Mouse (Mus musculus) hindbrain, embryonic 14.5 days (tissue): ENCODE data around the gene Msl1. TPM values are rescaled to one million over a fixed set of nuclear protein-coding genes. Genes with fewer than 3 reads are reported as not detected.

Experiments
- ATAC-seq: fragments of 200-750 bp; cut with Nextera tagmentation; 2 replicates; pipeline ENCODE4 v1.8.0; 2017; ENCODE audit warnings: moderate number of reproducible peaks, mild to moderate bottlenecking, moderate TSS enrichment, moderate library complexity; ENCODE audit not compliant: low FRiP score
- DNase-seq: peaks from one replicate; pipeline ENCODE4 v3.0.0-alpha.2; 2015; ENCODE audit warnings: low spot score
- H3K27ac ChIP-seq: fragments of 300-500 bp; sonication (generic); 2 replicates; pipeline ENCODE4 v1.5.1; 2014; ENCODE audit warnings: mild to moderate bottlenecking, moderate library complexity
- H3K27me3 ChIP-seq: fragments of 300-500 bp; sonication (generic); 2 replicates; pipeline ENCODE4 v1.6.1; 2014; ENCODE audit warnings: mild to moderate bottlenecking, low read length, mixed read lengths; ENCODE audit not compliant: control insufficient read depth, insufficient read depth
- H3K36me3 ChIP-seq: fragments of 300-500 bp; sonication (generic); replicated peaks from 2 replicates; pipeline ENCODE4 v1.6.1; 2014; ENCODE audit not compliant: control insufficient read depth, insufficient read depth
- H3K4me1 ChIP-seq: fragments of 300-500 bp; sonication (generic); replicated peaks from 2 replicates; pipeline ENCODE4 v1.6.1; 2014; ENCODE audit warnings: antibody characterized with exemption, low read length, mixed read lengths; ENCODE audit not compliant: control insufficient read depth, insufficient read depth
- H3K4me2 ChIP-seq: fragments of 300-500 bp; sonication (generic); replicated peaks from 2 replicates; pipeline ENCODE4 v1.6.1; 2014; ENCODE audit warnings: mild to moderate bottlenecking, moderate library complexity
- H3K4me3 ChIP-seq: fragments of 300-500 bp; sonication (generic); replicated peaks from 2 replicates; pipeline ENCODE4 v1.5.1; 2014; ENCODE audit warnings: mild to moderate bottlenecking, low read length
- H3K9ac ChIP-seq: fragments of 300-500 bp; sonication (generic); 2 replicates; pipeline ENCODE4 v1.6.1; 2014
- H3K9me3 ChIP-seq: fragments of 300-500 bp; sonication (generic); 2 replicates; pipeline ENCODE4 v1.6.1; 2016; ENCODE audit warnings: low read length; ENCODE audit not compliant: control insufficient read depth
- WGBS: fragments of 180-500 bp; shearing (Covaris S2); extraction: QIAGEN DNeasy Blood & Tissue Kit; methylation state at CpG from one replicate; pipeline ENCODE4 v1.1.7; 2014; 5-methylcytosine and 5-hydroxymethylcytosine counted together
- polyA plus RNA-seq: library from polyadenylated mRNA; unstranded; fragments of >200 nt; fragmentation: Nextera tagmentation; extraction: Ambion mirVana; gene quantifications from 2 replicates; pipeline ENCODE4 v1.2.1, GENCODE M21; 2014

Msl1 gene
- polyA plus RNA-seq, 1 experiment from 2014 or later: 23.6 TPM

- Histone ChIP-seq H3K4me1 (peaks cover 72% of the 10 kb centered on the region), H3K27me3 (no peaks in the 10 kb centered on the region), H3K4me3 (no peak overlapping the region), H3K9ac (peak overlapping the region; percentile 70), H3K27ac (peak overlapping the region; percentile 97), H3K9me3 (no peaks in the 10 kb centered on the region), H3K4me2 (peak overlapping the region; percentile 56), H3K36me3 (peaks cover 24% of the 10 kb centered on the region)
- ATAC-seq (no peak; the same call in 1 of the 2 replicates), DNase-seq (no peak)
- 22% methylated on average over 6 of the region's 6 CpGs for WGBS
Measured at GRCm38 (mm10) chr11:98751221-98751782, 44.0 kb upstream of the Msl1 start.

DNA sequence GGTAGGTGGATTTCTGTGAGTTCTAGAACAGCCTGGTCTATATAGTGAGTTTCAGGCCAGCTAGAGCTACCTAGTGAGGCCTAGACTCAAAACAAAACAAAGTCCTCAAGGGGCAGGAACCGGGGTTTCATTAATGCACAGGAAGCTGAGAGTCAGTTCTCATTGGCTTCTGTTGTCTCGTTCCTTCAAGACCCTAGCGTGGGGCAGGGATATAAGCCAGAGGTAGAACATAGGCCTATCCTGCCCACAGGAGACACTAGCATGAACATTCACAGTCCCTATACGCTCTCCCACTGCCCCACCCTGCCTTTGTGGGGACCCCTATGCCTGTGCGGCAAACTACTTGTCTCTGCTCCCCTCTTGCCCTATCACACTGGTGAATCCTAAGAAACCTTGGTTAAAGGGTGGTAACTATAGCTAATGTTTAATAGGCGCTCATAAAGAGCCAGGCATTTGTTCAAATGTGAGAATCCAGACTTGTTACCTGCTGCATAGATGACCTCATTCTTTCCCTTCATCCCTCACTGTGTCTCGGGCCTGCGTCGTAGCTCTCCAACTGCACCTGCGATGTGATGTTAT is 42.7 kb upstream of the Msl1 start:
- ATAC-seq: no peak
- Histone ChIP-seq H3K4me2 (no peak overlapping the region), H3K36me3 (peaks cover 38% of the 10 kb centered on the region), H3K9me3 (no peaks in the 10 kb centered on the region), H3K9ac (no peak overlapping the region), H3K27ac (peak overlapping the region; percentile 12; the same call in 1 of the 2 replicates), H3K4me3 (no peak overlapping the region), H3K27me3 (no peaks in the 10 kb centered on the region), H3K4me1 (peaks cover 61% of the 10 kb centered on the region)
- WGBS: 83% methylated on average over 10 of the region's 10 CpGs
- DNase-seq: no peak

DNA sequence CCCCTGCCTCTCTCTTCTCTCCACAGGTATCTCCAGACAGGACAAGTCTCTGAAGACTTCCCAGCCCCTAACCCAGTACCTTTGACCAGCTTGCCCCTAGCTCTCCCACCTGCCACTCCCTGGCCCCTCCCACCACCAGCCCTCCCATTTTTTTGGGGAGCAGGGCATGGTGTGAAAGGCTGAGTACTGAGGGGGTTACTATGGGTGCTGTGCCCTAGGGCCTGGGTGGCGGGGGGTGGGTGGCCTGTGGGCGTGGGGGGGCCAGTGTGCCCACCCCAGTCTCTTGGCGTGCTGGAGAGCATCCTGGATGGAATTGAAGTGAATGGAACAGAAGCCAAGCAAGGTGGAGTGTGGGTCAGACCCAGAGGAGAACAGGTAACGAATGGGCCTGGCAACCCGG is 42.1 kb upstream of the Msl1 start:
- no peaks in the 10 kb centered on the region for H3K9me3 ChIP-seq
- H3K4me1 ChIP-seq: peaks cover 55% of the 10 kb centered on the region
- 0 out of 2 replicates have a peak overlapping the region, but pooled peaks have one; percentile 6 for H3K9ac ChIP-seq
- no peaks in the 10 kb centered on the region for H3K27me3 ChIP-seq
- no peak overlapping the region for H3K4me2 ChIP-seq
- WGBS: 93% methylated on average over 5 of the region's 5 CpGs
- peaks cover 44% of the 10 kb centered on the region for H3K36me3 ChIP-seq
- no peak overlapping the region for H3K4me3 ChIP-seq
- H3K27ac ChIP-seq: no peak overlapping the region
- no peak for ATAC-seq
- DNase-seq: no peak

DNA sequence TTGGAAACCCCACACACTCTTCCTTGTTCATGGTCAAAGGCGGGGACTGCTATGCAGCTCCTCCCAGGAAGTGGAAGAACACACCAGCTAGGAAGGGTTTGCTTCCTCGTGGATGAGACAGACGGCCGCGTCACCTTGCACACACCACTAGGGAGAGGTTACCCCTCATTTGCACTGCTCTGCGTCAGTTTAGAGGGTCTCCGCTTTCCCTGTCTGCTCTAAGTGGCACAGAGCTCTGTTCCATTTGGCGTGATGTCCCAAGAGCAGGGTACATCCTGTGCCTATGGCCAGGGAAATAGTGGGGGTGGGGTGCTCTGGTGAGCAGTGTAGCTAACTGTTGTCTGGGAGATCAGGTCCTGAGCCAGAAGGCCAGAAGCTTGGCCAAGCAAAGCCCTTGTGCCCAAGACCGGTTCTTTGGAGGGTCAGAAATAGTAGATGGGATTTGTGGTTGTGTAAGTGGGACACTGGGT is 41.1 kb upstream of the Msl1 start:
- DNase-seq: no peak
- Histone ChIP-seq H3K27ac (peak overlapping the region; percentile 12; the same call in 1 of the 2 replicates), H3K4me3 (0 out of 2 replicates have a peak overlapping the region, but pooled peaks have one; percentile 1), H3K4me1 (peaks cover 46% of the 10 kb centered on the region), H3K9ac (no peak overlapping the region), H3K36me3 (peaks cover 53% of the 10 kb centered on the region), H3K4me2 (no peak overlapping the region), H3K27me3 (no peaks in the 10 kb centered on the region), H3K9me3 (no peaks in the 10 kb centered on the region)
- no peak for ATAC-seq
- WGBS: 71% methylated on average over 9 of the region's 9 CpGs

DNA sequence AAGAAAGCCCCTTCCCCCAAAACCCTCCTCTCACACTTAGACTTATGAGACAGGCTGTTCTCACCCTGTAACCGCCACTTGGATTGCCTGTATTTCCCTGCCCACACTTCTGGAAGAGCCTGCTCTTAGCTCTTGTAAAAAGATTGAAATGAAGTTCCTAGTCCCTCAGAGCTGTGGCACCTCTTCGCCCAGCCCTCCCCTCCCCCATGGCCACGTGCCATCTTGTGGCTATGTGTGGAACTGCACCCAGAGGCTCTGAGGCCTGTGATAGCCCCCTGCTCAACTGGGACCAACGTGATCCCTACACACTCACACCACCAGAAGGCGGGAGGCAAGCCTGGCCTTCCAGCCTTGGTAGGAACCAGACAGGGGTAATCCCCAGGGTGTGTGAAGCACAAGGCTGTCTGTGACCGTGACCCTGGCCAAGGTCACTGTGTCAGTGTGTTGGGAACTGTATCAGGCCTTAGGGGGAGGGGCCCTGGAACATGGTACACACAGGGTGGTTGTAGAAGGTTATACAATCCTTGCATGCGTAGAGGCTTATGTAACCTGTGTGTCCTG is 40.6 kb upstream of the Msl1 start:
- no peak overlapping the region for H3K4me2 ChIP-seq
- 0 out of 2 replicates have a peak overlapping the region, but pooled peaks have one; percentile 1 for H3K4me3 ChIP-seq
- WGBS: 24% methylated on average over 7 of the region's 7 CpGs
- H3K9me3 ChIP-seq: no peaks in the 10 kb centered on the region
- ATAC-seq (peak; percentile 9; the same call in 1 of the 2 replicates), DNase-seq (peak; percentile 77)
- H3K27ac ChIP-seq: 0 out of 2 replicates have a peak overlapping the region, but pooled peaks have one; percentile 16
- H3K27me3 ChIP-seq: no peaks in the 10 kb centered on the region
- peaks cover 40% of the 10 kb centered on the region for H3K4me1 ChIP-seq
- no peak overlapping the region for H3K9ac ChIP-seq
- H3K36me3 ChIP-seq: peaks cover 56% of the 10 kb centered on the region

GRCm38 (mm10) chr11:98755726-98756380 is 39.5 kb upstream of the Msl1 start:
- ATAC-seq (no peak), DNase-seq (no peak)
- no peaks in the 10 kb centered on the region for H3K9me3 ChIP-seq
- H3K4me2 ChIP-seq: no peak overlapping the region
- no peak overlapping the region for H3K9ac ChIP-seq
- H3K4me3 ChIP-seq: no peak overlapping the region
- peaks cover 29% of the 10 kb centered on the region for H3K4me1 ChIP-seq
- 94% methylated on average over 6 of the region's 6 CpGs for WGBS
- H3K36me3 ChIP-seq: peaks cover 67% of the 10 kb centered on the region
- no peaks in the 10 kb centered on the region for H3K27me3 ChIP-seq
- H3K27ac ChIP-seq: no peak overlapping the region

DNA sequence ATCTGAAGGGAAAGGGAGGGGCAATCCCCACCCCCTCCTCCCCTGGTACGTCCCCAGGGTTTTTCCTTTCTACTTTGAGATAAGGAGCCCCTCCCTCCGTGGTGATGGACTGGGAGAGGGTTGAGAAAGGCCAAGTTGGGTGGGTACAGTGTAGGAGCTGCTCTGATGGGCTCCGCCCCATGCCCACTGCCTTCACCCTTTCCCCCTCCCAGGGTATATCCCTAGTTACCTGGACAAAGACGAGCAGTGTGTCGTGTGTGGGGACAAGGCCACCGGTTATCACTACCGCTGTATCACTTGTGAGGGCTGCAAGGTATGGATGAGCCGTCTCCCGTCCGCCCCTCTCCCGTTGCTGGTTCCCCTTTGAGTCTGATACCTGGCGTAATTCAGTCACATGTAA is 38.6 kb upstream of the Msl1 start:
- DNase-seq: no peak
- H3K36me3 ChIP-seq: peaks cover 76% of the 10 kb centered on the region

DNA sequence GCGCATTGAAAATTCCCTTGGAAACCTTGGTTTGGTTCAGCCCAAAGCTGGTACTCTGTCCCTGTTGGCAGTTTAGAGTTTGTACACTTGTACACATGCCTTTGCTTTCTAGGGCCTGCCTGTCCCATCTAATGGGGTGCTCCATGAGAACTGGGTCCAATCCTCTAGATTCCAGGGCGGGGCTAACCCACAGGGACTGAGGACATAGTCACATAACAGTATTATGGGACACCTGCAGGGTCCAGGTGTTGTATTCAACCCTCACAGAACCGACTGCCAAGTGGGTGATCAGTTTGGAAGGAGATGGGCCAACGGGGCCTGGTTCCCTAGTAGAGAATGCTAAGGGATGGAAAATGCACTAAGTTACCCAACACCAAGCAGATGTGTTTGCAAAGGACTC is 33.4 kb upstream of the Msl1 start:
- Histone ChIP-seq H3K27ac (no peak overlapping the region), H3K4me2 (no peak overlapping the region), H3K4me3 (no peak overlapping the region), H3K4me1 (peaks cover 17% of the 10 kb centered on the region), H3K9ac (no peak overlapping the region), H3K36me3 (peaks cover 94% of the 10 kb centered on the region), H3K9me3 (no peaks in the 10 kb centered on the region), H3K27me3 (no peaks in the 10 kb centered on the region)
- WGBS: 95% methylated on average over 4 of the region's 4 CpGs
- no peak for ATAC-seq
- DNase-seq: no peak

More for the DNA sequence above, 38.6 kb upstream of the Msl1 start:
- Histone ChIP-seq H3K27me3 (no peaks in the 10 kb centered on the region), H3K9ac (no peak overlapping the region), H3K4me1 (peaks cover 20% of the 10 kb centered on the region), H3K4me3 (no peak overlapping the region), H3K4me2 (no peak overlapping the region), H3K27ac (no peak overlapping the region), H3K9me3 (no peaks in the 10 kb centered on the region)
- ATAC-seq: no peak
- 92% methylated on average over 12 of the region's 12 CpGs for WGBS
